Mouse (Mus musculus): ENCODE data around the gene Nmral1. TPM values are rescaled to one million over a fixed set of nuclear protein-coding genes. Genes with fewer than 3 reads are reported as not detected.

The Nmral1 gene
- total and polyA plus RNA-seq, 3 experiments = 2.2 to 4.0 (median 2.7) TPM

GRCm38 (mm10) chr16:4679121-4680018 lies 39.8 kb downstream of the Nmral1 start, which contains the start of gene Coro7:
Gene Coro7 (minus strand): TSS chr16:4679777.
- H3K9ac ChIP-seq (ENCODE audit: low read depth, low read length) = peak within 1 kb of the TSS; percentile 56
- no peaks in the 10 kb centered on the region for H3K36me3 ChIP-seq (ENCODE audit: control insufficient read depth, insufficient read depth, low read length)
- H3K79me2 ChIP-seq (replicated peaks; ENCODE audit: control insufficient read depth, insufficient read depth, low read length) = peaks cover under 1% of the 10 kb centered on the region; the same call in 1 of the 2 replicates
- WGBS = 1% methylated on average over 47 of the region's 47 CpGs
- intact Hi-C loops (cut with DNase I) = loop anchor here (2.0 to 10.0 kb wide), 2 partner anchors 111 to 185 kb away; partner anchors contain the start of gene Cdip1
- peaks cover 3% of the 10 kb centered on the region for H3K4me1 ChIP-seq (ENCODE audit: control insufficient read depth, insufficient read depth, low read length)
- peak; percentile 75 for TF ChIP-seq POLR2A (IDR thresholded peaks at IDR 0.05; ENCODE audit: insufficient read depth, low read depth, low read length)
- TF ChIP-seq CTCF (IDR thresholded peaks at IDR 0.05) = no peak
- H3K27ac ChIP-seq = peak within 1 kb of the TSS; percentile 62
- no peaks in the 10 kb centered on the region for H3K27me3 ChIP-seq (ENCODE audit: control insufficient read depth, insufficient read depth, low read length)
- H3K4me3 ChIP-seq = peak within 1 kb of the TSS; percentile 88
- DNase-seq = peak; percentile 90 to 94

- DNase-seq = no peak
- 77% methylated on average over 5 of the region's 5 CpGs for WGBS
- no peaks in the 10 kb centered on the region for H3K27me3 ChIP-seq (ENCODE audit: control insufficient read depth, insufficient read depth, low read length)
- intact Hi-C loops (cut with DNase I) = loop anchor here (2.0 kb wide), 1 partner anchor 113 kb away; the partner anchor contains the start of gene Cdip1
- no peak overlapping the region for H3K9ac ChIP-seq (ENCODE audit: low read depth, low read length)
- no peaks in the 10 kb centered on the region for H3K79me2 ChIP-seq (replicated peaks; ENCODE audit: control insufficient read depth, insufficient read depth, low read length)
- H3K27ac ChIP-seq = no peak overlapping the region
- no peak overlapping the region for H3K4me3 ChIP-seq
- H3K36me3 ChIP-seq (ENCODE audit: control insufficient read depth, insufficient read depth, low read length) = no peaks in the 10 kb centered on the region
- TF ChIP-seq CTCF (IDR thresholded peaks at IDR 0.05) (no peak), EP300 (IDR thresholded peaks at IDR 0.05; ENCODE audit: insufficient read depth, low read depth, low read length) (no peak), POLR2A (IDR thresholded peaks at IDR 0.05; ENCODE audit: insufficient read depth, low read depth, low read length) (no peak)
- H3K4me1 ChIP-seq (ENCODE audit: control insufficient read depth, insufficient read depth, low read length) = peaks cover 2% of the 10 kb centered on the region; the same call in 1 of the 2 replicates
Observed at GRCm38 (mm10) chr16:4678080-4678479, 41.1 kb downstream of the Nmral1 start.

- intact Hi-C loops (cut with DNase I) = no loop called here
- Histone ChIP-seq H3K36me3 (ENCODE audit: control insufficient read depth, insufficient read depth, low read length) (no peaks in the 10 kb centered on the region), H3K4me1 (ENCODE audit: control insufficient read depth, insufficient read depth, low read length) (peaks cover 2% of the 10 kb centered on the region; the same call in 1 of the 2 replicates), H3K79me2 (replicated peaks; ENCODE audit: control insufficient read depth, insufficient read depth, low read length) (no peaks in the 10 kb centered on the region), H3K9ac (ENCODE audit: low read depth, low read length) (no peak overlapping the region), H3K27me3 (ENCODE audit: control insufficient read depth, insufficient read depth, low read length) (no peaks in the 10 kb centered on the region), H3K27ac (no peak overlapping the region), H3K4me3 (no peak overlapping the region)
- 91% methylated on average over 5 of the region's 5 CpGs for WGBS
- TF ChIP-seq EP300 (IDR thresholded peaks at IDR 0.05; ENCODE audit: insufficient read depth, low read depth, low read length) (no peak), CTCF (IDR thresholded peaks at IDR 0.05) (no peak), POLR2A (IDR thresholded peaks at IDR 0.05; ENCODE audit: insufficient read depth, low read depth, low read length) (no peak)
- DNase-seq = no peak
Observed at GRCm38 (mm10) chr16:4676836-4677235, 42.3 kb downstream of the Nmral1 start.

- Histone ChIP-seq H3K4me3 (no peak overlapping the region), H3K4me1 (ENCODE audit: control insufficient read depth, insufficient read depth, low read length) (peaks cover 2% of the 10 kb centered on the region; the same call in 1 of the 2 replicates), H3K36me3 (ENCODE audit: control insufficient read depth, insufficient read depth, low read length) (no peaks in the 10 kb centered on the region), H3K9ac (ENCODE audit: low read depth, low read length) (no peak overlapping the region), H3K27me3 (ENCODE audit: control insufficient read depth, insufficient read depth, low read length) (no peaks in the 10 kb centered on the region), H3K27ac (no peak overlapping the region), H3K79me2 (replicated peaks; ENCODE audit: control insufficient read depth, insufficient read depth, low read length) (no peaks in the 10 kb centered on the region)
- DNase-seq = no peak
- WGBS = 46% methylated on average over 4 of the region's 4 CpGs
- intact Hi-C loops (cut with DNase I) = no loop called here
- TF ChIP-seq CTCF (IDR thresholded peaks at IDR 0.05) = no peak
- TF ChIP-seq POLR2A (IDR thresholded peaks at IDR 0.05; ENCODE audit: insufficient read depth, low read depth, low read length) = no peak
- no peak for TF ChIP-seq EP300 (IDR thresholded peaks at IDR 0.05; ENCODE audit: insufficient read depth, low read depth, low read length)
Observed at GRCm38 (mm10) chr16:4674091-4674490, 45.1 kb downstream of the Nmral1 start.

- intact Hi-C loops (cut with DNase I) = no loop called here
Observed at GRCm38 (mm10) chr16:4670317-4670716, 48.8 kb downstream of the Nmral1 start.

More at GRCm38 (mm10) chr16:4670317-4670716, 48.8 kb downstream of the Nmral1 start:
- no peaks in the 10 kb centered on the region; the same call in 1 of the 2 replicates for H3K4me1 ChIP-seq (ENCODE audit: control insufficient read depth, insufficient read depth, low read length)
- no peak overlapping the region for H3K9ac ChIP-seq (ENCODE audit: low read depth, low read length)
- no peaks in the 10 kb centered on the region for H3K27me3 ChIP-seq (ENCODE audit: control insufficient read depth, insufficient read depth, low read length)
- TF ChIP-seq EP300 (IDR thresholded peaks at IDR 0.05; ENCODE audit: insufficient read depth, low read depth, low read length) (no peak), POLR2A (IDR thresholded peaks at IDR 0.05; ENCODE audit: insufficient read depth, low read depth, low read length) (no peak), CTCF (IDR thresholded peaks at IDR 0.05) (no peak)
- no peaks in the 10 kb centered on the region for H3K79me2 ChIP-seq (replicated peaks; ENCODE audit: control insufficient read depth, insufficient read depth, low read length)
- 74% methylated on average over 5 of the region's 5 CpGs for WGBS
- DNase-seq = no peak
- no peaks in the 10 kb centered on the region for H3K36me3 ChIP-seq (ENCODE audit: control insufficient read depth, insufficient read depth, low read length)
- H3K4me3 ChIP-seq = no peak overlapping the region
- no peak overlapping the region for H3K27ac ChIP-seq

Data from heart, adult 2 months (tissue).